Mouse (Mus musculus) thymus, adult 2 months (tissue): ENCODE measurements around the gene Hsp90ab1.

ENCODE experiments used
- CTCF ChIP-seq: fragments of 200-500 bp; IDR thresholded peaks from 2 replicates; pipeline ENCODE4 v1.5.1; 2012; ENCODE audit warnings: mild to moderate bottlenecking, control low read depth, low read length, moderate library complexity, borderline replicate concordance; ENCODE audit not compliant: control insufficient read depth, poor library complexity, insufficient read depth; ENCODE audit errors: extremely low read depth
- POLR2A ChIP-seq: fragments of 200-500 bp; IDR thresholded peaks from 2 replicates; pipeline ENCODE4 v1.6.1; 2012; ENCODE audit warnings: mild to moderate bottlenecking, low read length, control low read depth, moderate library complexity; ENCODE audit not compliant: control insufficient read depth, poor library complexity, insufficient read depth; ENCODE audit errors: extremely low read depth

- TF ChIP-seq CTCF = no peak
- TF ChIP-seq POLR2A = no peak
These were observed 13.1 kb downstream of the Hsp90ab1 start for GRCm38 (mm10) chr17:45559732-45560525.
